Mouse (Mus musculus) heart, postnatal 0 days (tissue): Measurements from ENCODE around the gene Slc4a10. TPM values are rescaled to one million over a fixed set of nuclear protein-coding genes. Genes with fewer than 3 reads are reported as not detected.
A peak's percentile ranks its signal among the peaks of the same experiment; 100 is the strongest.

ENCODE experiments used
- ATAC-seq: fragments of 200-750 bp; cut with Nextera tagmentation; 2 replicates; pipeline ENCODE4 v1.8.0; 2017; ENCODE audit warnings: low read depth, moderate number of reproducible peaks, moderate library complexity; ENCODE audit not compliant: insufficient read depth
- DNase-seq: peaks from one replicate; pipeline ENCODE4 v3.0.0-alpha.2; 2016; ENCODE audit warnings: low spot score
- H3K27ac ChIP-seq: fragments of 300-500 bp; sonication (generic); 2 replicates; pipeline ENCODE4 v1.5.1; 2014; ENCODE audit warnings: low read depth, mild to moderate bottlenecking
- H3K27me3 ChIP-seq: fragments of 300-500 bp; sonication (generic); 2 replicates; pipeline ENCODE4 v1.6.1; 2014; ENCODE audit warnings: low read length, mixed read lengths; ENCODE audit not compliant: control insufficient read depth, insufficient read depth
- H3K36me3 ChIP-seq: fragments of 300-500 bp; sonication (generic); replicated peaks from 2 replicates; pipeline ENCODE4 v1.6.1; 2014; ENCODE audit warnings: low read length, mixed read lengths; ENCODE audit not compliant: control insufficient read depth, insufficient read depth
- H3K4me1 ChIP-seq: fragments of 300-500 bp; sonication (generic); 2 replicates; pipeline ENCODE4 v1.6.1; 2014; ENCODE audit warnings: antibody characterized with exemption; ENCODE audit not compliant: control insufficient read depth, insufficient read depth
- H3K4me2 ChIP-seq: fragments of 300-500 bp; sonication (generic); 2 replicates; pipeline ENCODE4 v1.6.1; 2014; ENCODE audit warnings: low read depth, mild to moderate bottlenecking, low read length, moderate library complexity
- H3K4me3 ChIP-seq: fragments of 300-500 bp; sonication (generic); 2 replicates; pipeline ENCODE4 v1.5.1; 2014; ENCODE audit warnings: low read depth, low read length
- H3K9ac ChIP-seq: fragments of 300-500 bp; sonication (generic); replicated peaks from 2 replicates; pipeline ENCODE4 v1.6.1; 2014; ENCODE audit warnings: low read depth, low read length, mixed read lengths
- H3K9me3 ChIP-seq: fragments of 300-500 bp; sonication (generic); replicated peaks from 2 replicates; pipeline ENCODE4 v1.6.1; 2016; ENCODE audit warnings: low read length; ENCODE audit not compliant: control insufficient read depth
- CTCF ChIP-seq: IDR thresholded peaks from 2 replicates; pipeline ENCODE4 v1.5.1; 2016; ENCODE audit warnings: antibody characterized with exemption, control low read depth, low read depth
- EP300 ChIP-seq: IDR thresholded peaks from 2 replicates; pipeline ENCODE4 v1.6.1; 2016; ENCODE audit warnings: antibody characterized with exemption, low read depth
- WGBS: fragments of 180-500 bp; shearing (Covaris S2); extraction: QIAGEN DNeasy Blood & Tissue Kit; methylation state at CpG from one replicate; pipeline ENCODE4 v1.1.7; 2014; 5-methylcytosine and 5-hydroxymethylcytosine counted together
- polyA plus RNA-seq: library from polyadenylated mRNA; unstranded; fragments of >200 nt; fragmentation: Nextera tagmentation; extraction: Ambion mirVana; gene quantifications from 2 replicates; pipeline ENCODE4 v1.2.1, GENCODE M21; 2015
- total RNA-seq: library from RNA; depleted of rRNA; stranded (reverse); fragments of >200 nt; gene quantifications from 2 replicates; pipeline ENCODE4 v1.2.3, GENCODE M21; 2014; ENCODE audit warnings: low replicate concordance

Slc4a10 gene
- total and polyA plus RNA-seq, 2 experiments from 2014 or later = 0.15 TPM; not detected in 1

GRCm38 (mm10) chr2:62325388-62325787, 279.1 kb downstream of the Slc4a10 start:
- TF ChIP-seq EP300 (no peak; the same call in 1 of the 2 replicates), CTCF (no peak)
- peak; percentile 92 for ATAC-seq
- H3K27ac ChIP-seq = no peak overlapping the region
- no peaks in the 10 kb centered on the region for H3K4me1 ChIP-seq
- H3K27me3 ChIP-seq = no peaks in the 10 kb centered on the region
- no peak overlapping the region for H3K4me3 ChIP-seq
- H3K4me2 ChIP-seq = no peak overlapping the region
- H3K9ac ChIP-seq = no peak overlapping the region
- DNase-seq = peak; percentile 61
- WGBS = 35% methylated on average over 2 of the region's 2 CpGs
- 0 out of 2 replicates have a peak, but pooled peaks cover 2% of the 10 kb centered on the region for H3K9me3 ChIP-seq
- H3K36me3 ChIP-seq = no peaks in the 10 kb centered on the region

- H3K4me3 ChIP-seq = no peak overlapping the region
- ATAC-seq (no peak), DNase-seq (no peak)
- H3K27ac ChIP-seq = no peak overlapping the region
- no peaks in the 10 kb centered on the region for H3K4me1 ChIP-seq
- no peak overlapping the region for H3K4me2 ChIP-seq
- TF ChIP-seq EP300 (no peak), CTCF (no peak)
- no peak overlapping the region for H3K9ac ChIP-seq
- 67% methylated on average over 4 of the region's 4 CpGs for WGBS
- H3K36me3 ChIP-seq = no peaks in the 10 kb centered on the region
- H3K27me3 ChIP-seq = no peaks in the 10 kb centered on the region
- H3K9me3 ChIP-seq = no peaks in the 10 kb centered on the region
These were observed 285.7 kb downstream of the Slc4a10 start for GRCm38 (mm10) chr2:62331913-62332312.

- H3K27ac ChIP-seq = no peak overlapping the region
- no peak overlapping the region for H3K9ac ChIP-seq
- 76% methylated on average over 8 of the region's 8 CpGs for WGBS
- no peaks in the 10 kb centered on the region for H3K27me3 ChIP-seq
- H3K36me3 ChIP-seq = no peaks in the 10 kb centered on the region
- H3K4me2 ChIP-seq = no peak overlapping the region
- DNase-seq = no peak
- ATAC-seq = no peak
- H3K9me3 ChIP-seq = no peaks in the 10 kb centered on the region
- no peaks in the 10 kb centered on the region for H3K4me1 ChIP-seq
- H3K4me3 ChIP-seq = no peak overlapping the region
- no peak for TF ChIP-seq EP300
- TF ChIP-seq CTCF = no peak
These were observed 286.2 kb downstream of the Slc4a10 start for GRCm38 (mm10) chr2:62332465-62332864.

- Histone ChIP-seq H3K27ac (no peak overlapping the region), H3K9ac (no peak overlapping the region), H3K9me3 (no peaks in the 10 kb centered on the region), H3K27me3 (no peaks in the 10 kb centered on the region), H3K36me3 (no peaks in the 10 kb centered on the region), H3K4me1 (no peaks in the 10 kb centered on the region), H3K4me2 (no peak overlapping the region), H3K4me3 (no peak overlapping the region)
- no peak for ATAC-seq
- no peak for TF ChIP-seq EP300
- TF ChIP-seq CTCF = no peak
- 88% methylated on average over 4 of the region's 4 CpGs for WGBS
- no peak for DNase-seq
These were observed 288.4 kb downstream of the Slc4a10 start for GRCm38 (mm10) chr2:62334397-62335243.

- Histone ChIP-seq H3K27me3 (no peaks in the 10 kb centered on the region), H3K9ac (no peak overlapping the region), H3K9me3 (no peaks in the 10 kb centered on the region), H3K27ac (no peak overlapping the region), H3K4me3 (no peak overlapping the region), H3K4me1 (no peaks in the 10 kb centered on the region), H3K4me2 (no peak overlapping the region), H3K36me3 (no peaks in the 10 kb centered on the region)
- ATAC-seq = no peak
- DNase-seq = no peak
- WGBS = 73% methylated on average over 7 of the region's 7 CpGs
- no peak for TF ChIP-seq CTCF
- no peak for TF ChIP-seq EP300
These were observed 290.8 kb downstream of the Slc4a10 start for GRCm38 (mm10) chr2:62337086-62337485.
